8 mouse cellular contexts compared by ENCODE assay signal in the genomic region with DNA sequence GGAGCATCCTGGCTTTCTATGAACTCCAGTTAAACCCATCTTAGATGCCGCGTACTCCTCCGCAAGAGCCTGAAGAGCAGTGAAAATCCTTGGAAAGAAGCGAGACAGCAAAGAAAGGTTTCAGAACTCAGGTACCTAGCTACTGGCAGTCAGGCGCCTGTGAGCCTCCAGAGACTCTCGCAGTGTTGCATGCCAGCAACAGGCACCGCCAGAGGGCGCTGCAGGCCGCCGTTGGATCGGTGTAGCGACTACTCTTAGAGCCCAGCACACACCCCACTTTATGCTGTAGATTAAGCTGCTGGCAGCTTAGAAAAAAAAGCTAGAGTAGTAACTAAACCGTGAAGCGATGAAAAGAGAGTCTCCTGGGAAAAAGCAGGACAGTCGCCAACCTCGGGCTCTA. TPM values are rescaled to one million over a fixed set of nuclear protein-coding genes. Genes with fewer than 3 reads are reported as not detected.
DNase-seq lines count a peak whose midpoint lies in the region; ATAC-seq and TF ChIP-seq lines count a peak whose summit lies in the region.

No protein-coding gene starts in this region.

- TF ChIP-seq CTCF in lung, adult 2 months (IDR thresholded peaks at IDR 0.05; ENCODE audit: insufficient read depth, low read length) = peak; percentile 84

- peak overlapping the region; percentile 60; the same call in 1 of the 2 replicates for H3K9ac ChIP-seq in ES-E14 (ENCODE audit: insufficient read depth, low read depth, low read length, poor library complexity, severe bottlenecking)
- no peak overlapping the region for H3K9ac ChIP-seq in forebrain, embryonic 15.5 days (replicated peaks)

- 4% methylated on average over 16 of the region's 16 CpGs for WGBS in forebrain, embryonic 15.5 days
- 6% methylated on average over 16 of the region's 16 CpGs for whole genome bisulfite sequencing in lung, adult 2 months

- DNase-seq in ES-E14 (ENCODE audit: low read depth, low spot score) = peak; percentile 78
- DNase-seq in cerebellum, adult 11-12 months = peak; percentile 83
- peak; percentile 44 for DNase-seq in heart, postnatal 25 days (ENCODE audit: low spot score)
- DNase-seq in layer of hippocampus, adult 18-20 months (ENCODE audit: low spot score in 2 of 2) = peak; percentile 74 to 93
- peak; percentile 85 for DNase-seq in lung, adult 2 months
- peak; percentile 40 to 44 for DNase-seq in thymus, adult 18-20 months

- no peak overlapping the region; the same call in 1 of the 2 replicates for H3K4me2 ChIP-seq in forebrain, embryonic 15.5 days (replicated peaks)

- intact Hi-C loops in heart, postnatal 25 days (cut with DNase I) = loop anchor here (2.0 to 5.0 kb wide), 4 partner anchors 60 to 344 kb away; no protein-coding TSS in a partner anchor

- no peak overlapping the region for H3K27ac ChIP-seq in ES-E14 (ENCODE audit: insufficient read depth, low read depth, low read length, poor library complexity, severe bottlenecking)
- no peak overlapping the region for H3K27ac ChIP-seq in forebrain, embryonic 15.5 days (replicated peaks)

- H3K9me3 ChIP-seq in ES-E14 (ENCODE audit: control insufficient read depth, insufficient read depth, low read depth, low read length) = no peaks in the 10 kb centered on the region
- no peaks in the 10 kb centered on the region for H3K9me3 ChIP-seq in forebrain, embryonic 15.5 days

- no peak overlapping the region for H3K4me3 ChIP-seq in ES-E14 (ENCODE audit: insufficient read depth in 1 of 2, low read depth in 1 of 2, low read length in 2 of 2, poor library complexity in 1 of 2, severe bottlenecking in 1 of 2)
- no peak overlapping the region for H3K4me3 ChIP-seq in forebrain, embryonic 15.5 days
- no peak overlapping the region for H3K4me3 ChIP-seq in lung, adult 2 months (replicated peaks; ENCODE audit: extremely low read depth, low read depth, low read length)

- peaks cover 0 to 2% of the 10 kb centered on the region in 2 experiments; a peak in 1 of 4 replicates for H3K4me1 ChIP-seq in ES-E14 (ENCODE audit: control insufficient read depth in 2 of 2, insufficient read depth in 2 of 2, low read length in 2 of 2, poor library complexity in 1 of 2)
- H3K4me1 ChIP-seq in forebrain, embryonic 15.5 days = peaks cover 23% of the 10 kb centered on the region
- H3K4me1 ChIP-seq in lung, adult 2 months (ENCODE audit: control insufficient read depth, insufficient read depth, low read length) = 0 out of 2 replicates have a peak, but pooled peaks cover 3% of the 10 kb centered on the region

- peak; percentile 73; the same call in 1 of the 2 replicates for ATAC-seq in forebrain, embryonic 15.5 days (replicated peaks)
- ATAC-seq in neutrophil, adult 5-6 weeks (ENCODE audit: extremely low read depth, insufficient number of reproducible peaks, low FRiP score, poor library complexity, severe bottlenecking) = peak; percentile 60; the same call in 1 of the 2 replicates

- H3K36me3 ChIP-seq in ES-E14 (ENCODE audit: control insufficient read depth, insufficient read depth, low read length, poor library complexity, severe bottlenecking) = peaks cover 9% of the 10 kb centered on the region; the same call in 1 of the 2 replicates
- H3K36me3 ChIP-seq in forebrain, embryonic 15.5 days = peaks cover 5% of the 10 kb centered on the region; the same call in 1 of the 2 replicates

- no peak for TF ChIP-seq POLR2A in lung, adult 2 months (IDR thresholded peaks at IDR 0.05; ENCODE audit: borderline replicate concordance, extremely low read depth, low read depth, low read length)

- H3K27me3 ChIP-seq in forebrain, embryonic 15.5 days = no peaks in the 10 kb centered on the region

- in situ Hi-C loops in ES-E14 (cut with MboI; ENCODE audit: low sequenced_read_pairs in 2 of 2, unreplicated experiment in 2 of 2) = loop anchor here in 1 of 2 experiments (5.0 kb wide), 1 partner anchor 64 kb away; no protein-coding TSS in a partner anchor

TF ChIP-seq in ES-E14, 5 proteins besides CTCF, POLR2A, EP300 and RAD21:
- TF ChIP-seq ZC3H11A (IDR thresholded peaks at IDR 0.05; ENCODE audit: borderline replicate concordance, low read depth, low read length) (peak; percentile 81), ZNF384 (IDR thresholded peaks at IDR 0.05; ENCODE audit: low read depth, low read length) (0 out of 2 replicates have a peak, but pooled peaks have one; percentile 30), HCFC1 (IDR thresholded peaks at IDR 0.05; ENCODE audit: borderline replicate concordance, insufficient read depth, low read length) (no peak)

RNA-seq across cellular contexts. Expression of a gene that starts 2.3 kb away (rescaled TPM):
- 57.4 and 80.4 TPM in 2 replicates for total RNA-seq in ES-E14 (2012; rRNA removed)
- polyA plus RNA-seq in forebrain, embryonic 15.5 days (2015; fragmentation: Nextera tagmentation; extraction: Ambion mirVana) = 61.7 and 67.8 TPM in 2 replicates
- 10 to 100 TPM in 1 of 2 experiments, 1 to 10 TPM in 1; 7.6 to 10.2 TPM for total RNA-seq in heart, postnatal 25 days (2021)
- total RNA-seq in layer of hippocampus, adult 18-20 months (2021) = 10 to 100 TPM; 29.3 to 30.0 TPM
- 6.5 and 7.7 TPM in 2 replicates for polyA plus RNA-seq in lung, adult 2 months (2012; rRNA removed)
- total RNA-seq in neutrophil, adult 5-6 weeks (2017) = 11.8 and 12.6 TPM in 2 replicates

RNA-seq across cellular contexts. Expression of a gene that starts 38.3 kb away (rescaled TPM):
- total RNA-seq in ES-E14 (2012; rRNA removed) = 7.2 and 7.7 TPM in 2 replicates
- 2.3 and 3.4 TPM in 2 replicates for polyA plus RNA-seq in forebrain, embryonic 15.5 days (2015; fragmentation: Nextera tagmentation; extraction: Ambion mirVana)
- total RNA-seq in heart, postnatal 25 days (2021) = 1 to 10 TPM; 5.4 to 6.4 TPM
- 1 to 10 TPM; 7.1 to 7.5 TPM for total RNA-seq in layer of hippocampus, adult 18-20 months (2021)
- polyA plus RNA-seq in lung, adult 2 months (2012; rRNA removed) = 1.1 and 2.3 TPM in 2 replicates
- 5.3 and 7.8 TPM in 2 replicates for total RNA-seq in neutrophil, adult 5-6 weeks (2017)

RNA-seq across cellular contexts. Expression of a gene that starts 38.5 kb away (rescaled TPM):
- total RNA-seq in ES-E14 (2012; rRNA removed) = 16.2 and 20.2 TPM in 2 replicates
- 4.7 and 6.9 TPM in 2 replicates for polyA plus RNA-seq in forebrain, embryonic 15.5 days (2015; fragmentation: Nextera tagmentation; extraction: Ambion mirVana)
- total RNA-seq in heart, postnatal 25 days (2021) = 1 to 10 TPM; 5.7 to 7.3 TPM
- 1 to 10 TPM; 7.4 to 7.9 TPM for total RNA-seq in layer of hippocampus, adult 18-20 months (2021)
- polyA plus RNA-seq in lung, adult 2 months (2012; rRNA removed) = 6.9 and 8.0 TPM in 2 replicates
- 4.1 and 4.8 TPM in 2 replicates for total RNA-seq in neutrophil, adult 5-6 weeks (2017)

RNA-seq across cellular contexts. Expression of a gene that starts 39.2 kb away (rescaled TPM):
- total RNA-seq in ES-E14 (2012; rRNA removed) = 17.1 and 17.3 TPM in 2 replicates
- polyA plus RNA-seq in forebrain, embryonic 15.5 days (2015; fragmentation: Nextera tagmentation; extraction: Ambion mirVana) = 1.9 and 2.7 TPM in 2 replicates
- 10 to 100 TPM; 32.8 to 47.4 TPM for total RNA-seq in heart, postnatal 25 days (2021)
- total RNA-seq in layer of hippocampus, adult 18-20 months (2021) = 10 to 100 TPM; 65.3 to 71.2 TPM
- polyA plus RNA-seq in lung, adult 2 months (2012; rRNA removed) = 143 and 190 TPM in 2 replicates
- not detected in 2 replicates for total RNA-seq in neutrophil, adult 5-6 weeks (2017)

RNA-seq across cellular contexts. Expression of a gene that starts 47.8 kb away (rescaled TPM):
- total RNA-seq in ES-E14 (2012; rRNA removed) = 38.6 and 59.1 TPM in 2 replicates
- polyA plus RNA-seq in forebrain, embryonic 15.5 days (2015; fragmentation: Nextera tagmentation; extraction: Ambion mirVana) = 72.0 and 73.8 TPM in 2 replicates
- total RNA-seq in heart, postnatal 25 days (2021) = 10 to 100 TPM; 41.2 to 46.8 TPM
- 10 to 100 TPM; 80.6 to 88.2 TPM for total RNA-seq in layer of hippocampus, adult 18-20 months (2021)
- polyA plus RNA-seq in lung, adult 2 months (2012; rRNA removed) = 28.1 and 42.2 TPM in 2 replicates
- total RNA-seq in neutrophil, adult 5-6 weeks (2017) = 229 and 286 TPM in 2 replicates
